Mouse (Mus musculus) CD4-positive, CD25-positive, alpha-beta regulatory T cell, adult 4 months (primary cell): ENCODE results near the gene Atxn7l2. TPM values are rescaled to one million over a fixed set of nuclear protein-coding genes. Genes with fewer than 3 reads are reported as not detected.
"Not testable (repeated sequence)": the region's sequence is repeated elsewhere in the genome, so short reads cannot be mapped to it uniquely, and the experiment has no call there.

Experiments
- ATAC-seq: one replicate; pipeline ENCODE4 v1.8.0; 2017
- polyA plus RNA-seq, 2 experiments: library from polyadenylated mRNA; unstranded; fragments of 100-300 nt; shearing (Covaris generic); gene quantifications; one replicate each; pipeline ENCODE4 v1.2.1; 2017

Atxn7l2 gene
- polyA plus RNA-seq: 1 to 10 TPM; 4.9 to 8.5 TPM

GRCm38 (mm10) chr3:108210771-108211139 lies at the start of gene Atxn7l2:
Gene Atxn7l2, minus strand, starts transcription at chr3:108210934.
- peak; percentile 87 for ATAC-seq

- ATAC-seq: no peak
Measured at GRCm38 (mm10) chr3:108259319-108259718, 48.6 kb upstream of the Atxn7l2 start.

GRCm38 (mm10) chr3:108257831-108258500 lies 47.2 kb upstream of the Atxn7l2 start:
- ATAC-seq: no peak

GRCm38 (mm10) chr3:108256719-108257637 lies 46.2 kb upstream of the Atxn7l2 start, which contains the start of gene Psma5:
Gene Psma5, plus strand, starts transcription at chr3:108256926.
- peak; percentile 100 for ATAC-seq

GRCm38 (mm10) chr3:108246857-108247256 lies 36.1 kb upstream of the Atxn7l2 start:
- ATAC-seq: no peak

- no peak for ATAC-seq
Measured at GRCm38 (mm10) chr3:108241243-108241839, 30.6 kb upstream of the Atxn7l2 start.

GRCm38 (mm10) chr3:108237474-108238102 lies 26.9 kb upstream of the Atxn7l2 start:
- ATAC-seq: not testable (repeated sequence)

- no peak for ATAC-seq
Measured at GRCm38 (mm10) chr3:108231646-108232045, 20.9 kb upstream of the Atxn7l2 start.

- ATAC-seq: no peak
Measured at GRCm38 (mm10) chr3:108227521-108227920, 16.8 kb upstream of the Atxn7l2 start.

- peak; percentile 82 for ATAC-seq
Measured at GRCm38 (mm10) chr3:108226558-108227350, 16.0 kb upstream of the Atxn7l2 start, which contains the start of gene Sypl2. Gene Sypl2, minus strand, starts transcription at chr3:108226648.

- ATAC-seq: no peak
Measured at GRCm38 (mm10) chr3:108225711-108226557, 15.2 kb upstream of the Atxn7l2 start.

GRCm38 (mm10) chr3:108220661-108221060 lies 9.9 kb upstream of the Atxn7l2 start:
- ATAC-seq: no peak

GRCm38 (mm10) chr3:108214734-108215133 lies 4.0 kb upstream of the Atxn7l2 start:
- ATAC-seq: no peak

GRCm38 (mm10) chr3:108212406-108212805 lies 1.7 kb upstream of the Atxn7l2 start:
- no peak for ATAC-seq

- no peak for ATAC-seq
Measured at GRCm38 (mm10) chr3:108211845-108212244, 1.1 kb upstream of the Atxn7l2 start.

- peak; percentile 95 for ATAC-seq
Measured at GRCm38 (mm10) chr3:108209946-108210770, 576 bp downstream of the Atxn7l2 start.

GRCm38 (mm10) chr3:108209536-108209935 lies 1.2 kb downstream of the Atxn7l2 start:
- no peak for ATAC-seq

- no peak for ATAC-seq
Measured at GRCm38 (mm10) chr3:108209001-108209400, 1.7 kb downstream of the Atxn7l2 start.

GRCm38 (mm10) chr3:108206731-108207375 lies 3.9 kb downstream of the Atxn7l2 start:
- no peak for ATAC-seq
